Mouse (Mus musculus): Measurements from ENCODE around the gene Arhgap8.

DNA sequence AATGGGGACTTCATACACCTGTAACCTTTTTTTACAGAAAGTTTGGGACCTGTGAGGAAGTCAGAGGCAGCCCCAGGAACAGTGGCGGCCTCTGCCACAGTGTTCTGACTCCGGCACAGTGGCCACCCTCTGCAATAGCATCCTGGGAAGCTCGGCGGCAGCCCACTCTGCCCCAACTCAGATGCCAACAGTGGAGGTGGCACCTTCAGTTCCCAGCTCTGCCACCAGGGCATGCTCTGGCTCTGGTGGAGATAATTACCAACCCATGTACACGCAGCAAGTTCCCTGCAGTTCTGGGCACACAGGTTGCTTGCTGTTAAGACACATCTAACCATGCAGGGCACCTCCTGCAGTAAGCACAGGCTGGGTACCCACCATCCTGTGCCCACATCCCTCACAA is 80.3 kb downstream of the Arhgap8 start:
- TF ChIP-seq CTCF (IDR thresholded peaks at IDR 0.05; ENCODE audit: extremely low read depth, insufficient read depth, low read length) (peak; percentile 52), POLR2A (IDR thresholded peaks at IDR 0.05; ENCODE audit: extremely low read depth, insufficient read depth, low read length) (no peak)

Measured in cortical plate, adult 2 months (tissue).